Mouse (Mus musculus): ENCODE results near the gene Wdr63.

GRCm38 (mm10) chr3:146153862-146154611 lies 46.1 kb upstream of the Wdr63 start:
- TF ChIP-seq POLR2A (IDR thresholded peaks at IDR 0.05; ENCODE audit: borderline replicate concordance, insufficient read depth, low read length): no peak
- no peak for TF ChIP-seq CTCF (IDR thresholded peaks at IDR 0.05; ENCODE audit: borderline replicate concordance, insufficient read depth, low read depth, low read length)

Measured in cerebellum, adult 2 months (tissue).